Mouse (Mus musculus) heart, postnatal 25 days (tissue): ENCODE measurements around the gene Abca4. TPM values are rescaled to one million over a fixed set of nuclear protein-coding genes. Genes with fewer than 3 reads are reported as not detected.

ENCODE experiments used
- DNase-seq: peaks from one replicate; pipeline ENCODE4 v3.0.0; 2022; ENCODE audit warnings: low spot score
- intact Hi-C: fragments of 180-260 bp; cut with DNase I; formaldehyde crosslinking; loops from one replicate; pipeline ENCODE4 v1.15.1; 2025
- total RNA-seq, 2 experiments: library from RNA; stranded (reverse); gene quantifications; 2 replicates each; pipeline ENCODE4 v1.2.3; 2021

Abca4 gene
- total RNA-seq = 1 to 10 TPM; 2.3 TPM

GRCm38 (mm10) chr3:122043799-122044547 lies at the start of gene Abca4:
TSS of gene Abca4 (plus strand) at chr3:122044443.
- intact Hi-C loops = no loop called here
- no peak for DNase-seq

GRCm38 (mm10) chr3:121995125-121995524 lies 49.1 kb upstream of the Abca4 start:
- DNase-seq = no peak
- intact Hi-C loops = no loop called here

GRCm38 (mm10) chr3:121999934-122000333 lies 44.3 kb upstream of the Abca4 start:
- intact Hi-C loops = no loop called here
- no peak for DNase-seq

- intact Hi-C loops = no loop called here
- DNase-seq = no peak
These were observed 42.7 kb upstream of the Abca4 start for GRCm38 (mm10) chr3:122001568-122001967.

- intact Hi-C loops = no loop called here
- DNase-seq = no peak
These were observed 34.4 kb upstream of the Abca4 start for GRCm38 (mm10) chr3:122009818-122010217.

- no peak for DNase-seq
- intact Hi-C loops = no loop called here
These were observed 34.0 kb upstream of the Abca4 start for GRCm38 (mm10) chr3:122010292-122010691.

GRCm38 (mm10) chr3:122012464-122012863 lies 31.8 kb upstream of the Abca4 start:
- intact Hi-C loops = no loop called here
- DNase-seq = no peak

- intact Hi-C loops = no loop called here
- DNase-seq = no peak
These were observed 25.8 kb upstream of the Abca4 start for GRCm38 (mm10) chr3:122018421-122018820.

GRCm38 (mm10) chr3:122019159-122019558 lies 25.1 kb upstream of the Abca4 start:
- DNase-seq = no peak
- intact Hi-C loops = no loop called here

GRCm38 (mm10) chr3:122021029-122021652 lies 23.1 kb upstream of the Abca4 start:
- DNase-seq = no peak
- intact Hi-C loops = no loop called here

- intact Hi-C loops = no loop called here
- DNase-seq = no peak
These were observed 21.9 kb upstream of the Abca4 start for GRCm38 (mm10) chr3:122022355-122022754.

GRCm38 (mm10) chr3:122026676-122027075 lies 17.6 kb upstream of the Abca4 start:
- intact Hi-C loops = no loop called here
- no peak for DNase-seq

GRCm38 (mm10) chr3:122027776-122028175 lies 16.5 kb upstream of the Abca4 start:
- DNase-seq = no peak
- intact Hi-C loops = no loop called here

GRCm38 (mm10) chr3:122033248-122033837 lies 10.9 kb upstream of the Abca4 start:
- no peak for DNase-seq
- intact Hi-C loops = no loop called here

GRCm38 (mm10) chr3:122034240-122034639 lies 10.0 kb upstream of the Abca4 start:
- DNase-seq = no peak
- intact Hi-C loops = no loop called here

- intact Hi-C loops = no loop called here
- no peak for DNase-seq
These were observed 9.2 kb upstream of the Abca4 start for GRCm38 (mm10) chr3:122035092-122035491.

- intact Hi-C loops = no loop called here
- DNase-seq = no peak
These were observed 3.7 kb upstream of the Abca4 start for GRCm38 (mm10) chr3:122040522-122040921.

- intact Hi-C loops = no loop called here
- DNase-seq = no peak
These were observed 1.1 kb upstream of the Abca4 start for GRCm38 (mm10) chr3:122043102-122043501.

GRCm38 (mm10) chr3:122046187-122046620 lies 2.0 kb downstream of the Abca4 start:
- intact Hi-C loops = no loop called here
- no peak for DNase-seq

GRCm38 (mm10) chr3:122047402-122047801 lies 3.2 kb downstream of the Abca4 start:
- no peak for DNase-seq
- intact Hi-C loops = no loop called here
